Mouse (Mus musculus): Measurements from ENCODE around the gene Tgm4.

Tgm4 gene

DNA sequence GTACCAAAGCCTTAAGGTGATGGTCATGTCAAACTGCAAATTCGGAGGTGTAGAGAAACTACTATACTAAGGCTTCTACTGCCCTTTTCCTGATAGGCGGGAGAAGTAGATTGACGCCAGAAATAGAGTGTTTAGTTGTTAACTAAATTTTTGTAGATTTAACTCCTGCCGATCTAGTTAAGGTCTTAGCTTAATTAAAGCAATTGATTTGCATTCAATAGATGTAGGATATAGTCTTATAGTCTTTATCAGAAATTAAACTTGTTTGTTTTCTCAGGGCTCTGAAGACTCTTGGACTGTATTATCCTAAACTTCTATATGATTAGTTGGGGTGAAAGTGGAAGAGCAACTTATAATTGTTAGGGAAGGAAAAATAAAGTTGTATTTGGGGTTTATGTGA lies 72.7 kb downstream of the Tgm4 start:
- DNase-seq (ENCODE audit: low read depth, low spot score): no peak

DNA sequence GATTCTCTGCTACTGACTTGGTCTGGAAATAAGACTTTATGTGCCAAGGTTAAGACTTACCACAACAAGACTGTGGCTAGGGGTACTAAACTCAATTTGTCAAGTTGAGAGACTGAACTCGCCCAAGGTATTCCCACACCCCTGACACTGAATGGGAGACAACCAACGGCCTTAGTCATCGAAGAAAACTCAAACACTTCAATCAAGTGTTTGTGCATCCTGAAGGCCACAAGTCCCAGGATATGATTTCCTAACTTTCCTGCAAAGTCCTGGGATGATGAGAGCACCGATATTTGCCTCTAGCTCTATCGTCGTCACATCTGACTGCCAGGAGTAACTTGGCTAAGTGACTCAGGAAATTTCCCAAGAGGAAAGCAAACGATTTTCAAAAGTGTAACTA lies 74.7 kb downstream of the Tgm4 start:
- DNase-seq (ENCODE audit: low read depth, low spot score): no peak

DNA sequence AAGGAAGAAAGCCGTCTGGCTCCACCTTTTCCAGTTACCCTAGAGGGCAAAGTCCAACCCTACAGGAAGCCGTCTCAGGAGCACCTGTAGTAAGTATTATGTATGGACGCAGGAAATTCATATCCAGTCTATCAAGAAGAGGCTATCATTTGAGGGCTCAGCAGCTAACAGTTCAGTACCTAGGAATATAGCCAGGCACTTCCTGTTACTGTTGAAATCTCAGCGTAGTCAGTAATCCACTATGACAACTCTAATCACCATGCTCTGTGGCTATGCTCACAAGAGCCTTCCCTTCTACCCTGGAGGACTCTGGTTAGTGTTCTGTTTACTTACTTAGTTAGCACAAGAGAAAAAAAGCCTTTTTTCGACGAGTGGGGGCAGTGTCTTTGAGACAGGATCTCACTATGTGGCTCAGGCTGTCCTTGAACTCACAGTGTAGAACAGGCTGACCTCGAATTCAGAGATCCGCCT lies 77.3 kb downstream of the Tgm4 start:
- DNase-seq (ENCODE audit: low read depth, low spot score): no peak

DNA sequence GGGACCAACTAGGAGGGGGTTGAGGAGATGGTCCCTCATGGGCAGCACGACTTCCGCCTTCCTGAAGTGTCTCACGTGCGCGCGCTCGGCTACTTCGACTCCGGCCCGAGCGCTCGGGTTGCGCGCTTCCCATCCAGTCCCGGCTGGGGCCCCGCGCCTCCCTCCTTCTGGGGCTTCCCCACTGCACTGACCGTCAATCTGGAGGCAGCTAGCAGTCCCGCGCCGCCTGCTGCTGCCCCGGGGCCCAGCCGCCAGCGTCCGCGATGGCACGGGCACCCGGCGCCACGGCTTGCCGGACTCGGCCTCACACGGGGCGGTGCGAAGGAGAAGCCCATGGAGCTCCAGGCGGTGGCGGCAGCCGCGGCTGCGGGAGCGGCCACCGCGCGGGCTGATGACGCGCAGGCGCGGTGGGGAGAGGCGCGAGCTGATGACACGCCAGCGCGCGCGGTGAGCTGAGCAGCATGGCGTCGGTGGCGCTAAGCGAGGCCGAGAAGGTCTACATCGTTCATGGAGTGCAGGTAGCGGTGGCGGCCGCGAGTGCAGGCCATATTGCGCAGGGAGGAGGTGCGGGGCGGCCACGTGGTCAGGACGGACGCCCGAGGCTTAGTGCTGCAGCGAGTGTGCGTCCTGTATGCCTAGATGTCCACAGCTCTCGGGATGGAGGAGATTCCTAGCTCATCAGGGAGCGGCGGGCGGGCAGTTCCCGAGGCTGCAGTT lies 78.4 kb downstream of the Tgm4 start, which contains the start of the genes Zdhhc3 and Exosc7:
TSS of gene Zdhhc3 (minus strand) at position 401 of the 717 bp plus-strand sequence.
TSS of gene Exosc7 (plus strand) at position 411 of the 717 bp plus-strand sequence.
- peak; percentile 86 for DNase-seq (ENCODE audit: low read depth, low spot score)

DNA sequence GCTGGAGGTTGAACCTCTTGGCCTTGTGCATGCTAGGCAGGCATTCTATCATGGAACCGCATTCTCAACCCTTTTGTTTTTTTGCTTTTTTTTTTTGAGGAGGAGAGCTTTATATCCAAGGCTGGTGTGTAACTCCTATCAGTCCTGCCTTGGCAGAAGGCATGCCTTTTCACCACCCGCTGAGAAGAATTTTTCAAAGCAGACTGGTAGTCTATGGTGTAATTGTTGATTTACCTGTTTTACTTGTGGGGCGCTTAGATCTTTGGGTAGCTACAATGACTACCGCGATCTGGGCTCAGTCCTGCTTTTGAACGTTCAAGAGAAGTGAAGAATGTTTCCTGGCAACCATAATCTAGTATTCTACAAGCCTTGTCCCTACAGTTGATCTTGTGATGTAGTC lies 79.4 kb downstream of the Tgm4 start:
- no peak for DNase-seq (ENCODE audit: low read depth, low spot score)

DNA sequence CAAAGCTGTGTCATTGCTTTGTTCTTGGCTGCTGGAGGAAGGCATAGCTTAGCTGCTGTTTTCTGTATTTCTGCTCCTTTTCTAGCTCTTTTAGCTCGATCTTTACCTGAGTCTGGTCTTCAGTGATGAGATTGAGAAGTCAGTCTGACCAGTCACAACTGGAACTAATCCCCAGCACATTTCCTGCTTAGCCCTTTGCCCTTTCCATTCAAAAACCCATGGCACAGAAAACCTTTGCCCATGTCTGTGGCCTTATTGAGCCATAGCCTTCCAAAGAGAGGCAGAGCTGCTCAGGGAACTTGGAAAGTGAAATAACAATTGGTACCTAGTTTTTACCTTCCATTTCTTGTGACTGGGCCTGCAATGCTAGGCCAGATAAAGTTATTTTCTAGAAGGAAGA lies 81.0 kb downstream of the Tgm4 start:
- DNase-seq (ENCODE audit: low read depth, low spot score): no peak

Data from retina, postnatal 7 days (tissue).